Mouse (Mus musculus): Measurements from ENCODE around the gene Pklr.
A peak's percentile ranks its signal among the peaks of the same experiment; 100 is the strongest.

DNA sequence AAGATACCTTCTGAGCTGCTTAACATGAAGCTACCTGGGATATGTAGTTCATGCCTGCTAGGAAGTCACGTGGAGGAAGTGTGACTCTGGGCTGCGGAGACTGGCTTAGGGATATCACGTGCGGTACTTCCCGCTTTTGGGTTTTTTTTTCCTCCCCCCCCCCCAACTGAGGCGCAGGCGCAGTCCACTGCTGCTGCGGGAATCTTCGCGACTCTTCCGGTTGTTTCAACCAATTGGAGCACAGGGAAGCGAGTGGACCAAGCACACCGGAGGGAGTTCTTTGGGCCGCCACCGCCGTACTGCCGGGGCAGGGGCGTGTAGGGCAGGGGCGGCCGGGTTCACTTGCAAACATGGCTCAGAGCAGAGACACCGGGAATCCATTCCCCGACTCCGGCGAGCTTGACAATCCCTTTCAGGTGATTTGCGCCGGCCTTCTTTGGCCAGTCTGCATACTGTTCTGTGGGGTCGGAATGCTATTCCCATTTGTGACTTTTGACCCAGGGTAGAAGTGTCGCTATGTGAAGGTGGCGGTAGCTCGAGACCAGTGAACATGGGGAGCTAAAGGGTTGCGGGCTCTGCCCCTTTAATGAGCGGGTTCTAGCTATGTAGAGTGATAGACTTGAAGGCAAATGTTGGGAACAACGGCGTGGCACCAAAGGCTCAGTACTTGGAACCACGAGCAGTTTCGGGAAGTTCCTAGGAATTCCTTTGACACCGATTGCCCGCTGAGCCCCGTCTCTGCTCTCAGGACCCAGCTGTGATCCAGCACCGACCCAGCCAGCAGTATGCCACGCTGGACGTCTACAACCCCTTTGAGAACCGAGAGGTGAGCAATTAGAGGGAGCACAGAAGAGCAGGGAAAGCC, 41.5 kb downstream of the Pklr start, which contains the start of gene Scamp3:
- peak; percentile 6; the same call in 1 of the 2 replicates for TF ChIP-seq CTCF (IDR thresholded peaks at IDR 0.05; ENCODE audit: insufficient read depth, low read length)
- peak; percentile 67; the same call in 1 of the 2 replicates for TF ChIP-seq POLR2A (IDR thresholded peaks at IDR 0.05; ENCODE audit: borderline replicate concordance, extremely low read depth, low read depth, low read length)
